Mouse (Mus musculus): Measurements from ENCODE around the gene Usp48.

The Usp48 gene

GRCm38 (mm10) chr4:137660364-137661077 lies 67.0 kb downstream of the Usp48 start:
- no peak for DNase-seq (ENCODE audit: low read depth, low spot score)

GRCm38 (mm10) chr4:137661078-137661450 lies 67.5 kb downstream of the Usp48 start:
- no peak for DNase-seq (ENCODE audit: low read depth, low spot score)

GRCm38 (mm10) chr4:137661547-137661946 lies 68.0 kb downstream of the Usp48 start:
- DNase-seq (ENCODE audit: low read depth, low spot score): no peak

GRCm38 (mm10) chr4:137663491-137663890 lies 69.9 kb downstream of the Usp48 start:
- DNase-seq (ENCODE audit: low read depth, low spot score): no peak

- no peak for DNase-seq (ENCODE audit: low read depth, low spot score)
These were observed 71.0 kb downstream of the Usp48 start, which contains the start of gene Rap1gap for GRCm38 (mm10) chr4:137664433-137664979. Gene Rap1gap, plus strand, starts transcription at chr4:137664726.

- DNase-seq (ENCODE audit: low read depth, low spot score): no peak
These were observed 71.6 kb downstream of the Usp48 start for GRCm38 (mm10) chr4:137664980-137665675.

GRCm38 (mm10) chr4:137665791-137666190 lies 72.2 kb downstream of the Usp48 start:
- DNase-seq (ENCODE audit: low read depth, low spot score): no peak

GRCm38 (mm10) chr4:137666283-137666957 lies 72.9 kb downstream of the Usp48 start:
- no peak for DNase-seq (ENCODE audit: low read depth, low spot score)

- no peak for DNase-seq (ENCODE audit: low read depth, low spot score)
These were observed 73.4 kb downstream of the Usp48 start for GRCm38 (mm10) chr4:137666958-137667345.

GRCm38 (mm10) chr4:137667747-137668146 lies 74.2 kb downstream of the Usp48 start:
- no peak for DNase-seq (ENCODE audit: low read depth, low spot score)

- no peak for DNase-seq (ENCODE audit: low read depth, low spot score)
These were observed 78.4 kb downstream of the Usp48 start for GRCm38 (mm10) chr4:137671711-137672500.

GRCm38 (mm10) chr4:137675566-137675965 lies 82.0 kb downstream of the Usp48 start:
- no peak for DNase-seq (ENCODE audit: low read depth, low spot score)

GRCm38 (mm10) chr4:137676057-137676456 lies 82.5 kb downstream of the Usp48 start:
- DNase-seq (ENCODE audit: low read depth, low spot score): peak; percentile 42

- DNase-seq (ENCODE audit: low read depth, low spot score): no peak
These were observed 83.3 kb downstream of the Usp48 start for GRCm38 (mm10) chr4:137676700-137677484.

GRCm38 (mm10) chr4:137677906-137678305 lies 84.4 kb downstream of the Usp48 start:
- peak; percentile 34 for DNase-seq (ENCODE audit: low read depth, low spot score)

- no peak for DNase-seq (ENCODE audit: low read depth, low spot score)
These were observed 85.0 kb downstream of the Usp48 start for GRCm38 (mm10) chr4:137678568-137678967.

- no peak for DNase-seq (ENCODE audit: low read depth, low spot score)
These were observed 86.5 kb downstream of the Usp48 start for GRCm38 (mm10) chr4:137679979-137680550.

- no peak for DNase-seq (ENCODE audit: low read depth, low spot score)
These were observed 87.2 kb downstream of the Usp48 start for GRCm38 (mm10) chr4:137680721-137681120.

GRCm38 (mm10) chr4:137681408-137682104 lies 88.0 kb downstream of the Usp48 start:
- DNase-seq (ENCODE audit: low read depth, low spot score): no peak
